Mouse (Mus musculus) MEL-GATA-1-ER (cell line): ENCODE results near the gene Gm10643.

Experiments
- DNase-seq: peaks from one replicate; pipeline ENCODE4 v3.0.0-alpha.2; 2012; ENCODE audit warnings: low read depth; ENCODE audit errors: extremely low read depth

Gene Gm10643

GRCm38 (mm10) chr8:84065037-84065436 is at the start of gene Gm10643:
TSS of gene Gm10643 (minus strand) at chr8:84065137.
- no peak for DNase-seq

- DNase-seq, result no peak
Measured at GRCm38 (mm10) chr8:84106216-84107040, 41.5 kb upstream of the Gm10643 start.

- no peak for DNase-seq
Measured at GRCm38 (mm10) chr8:84105676-84106075, 40.7 kb upstream of the Gm10643 start.

GRCm38 (mm10) chr8:84104697-84105609 is 40.0 kb upstream of the Gm10643 start, which contains the start of gene Dcaf15:
TSS of gene Dcaf15 (minus strand) at chr8:84104768.
- DNase-seq, result peak; percentile 99

- DNase-seq, result peak; percentile 13
Measured at GRCm38 (mm10) chr8:84104221-84104620, 39.3 kb upstream of the Gm10643 start.

GRCm38 (mm10) chr8:84103601-84104000 is 38.7 kb upstream of the Gm10643 start:
- no peak for DNase-seq

GRCm38 (mm10) chr8:84101476-84102270 is 36.7 kb upstream of the Gm10643 start:
- DNase-seq, result no peak

GRCm38 (mm10) chr8:84098376-84098775 is 33.4 kb upstream of the Gm10643 start:
- no peak for DNase-seq

- DNase-seq, result no peak
Measured at GRCm38 (mm10) chr8:84096061-84096460, 31.1 kb upstream of the Gm10643 start.

- DNase-seq, result no peak
Measured at GRCm38 (mm10) chr8:84090585-84090984, 25.6 kb upstream of the Gm10643 start.

- no peak for DNase-seq
Measured at GRCm38 (mm10) chr8:84089277-84089676, 24.3 kb upstream of the Gm10643 start.

- DNase-seq, result no peak
Measured at GRCm38 (mm10) chr8:84087821-84088220, 22.9 kb upstream of the Gm10643 start.

GRCm38 (mm10) chr8:84087156-84087555 is 22.2 kb upstream of the Gm10643 start:
- no peak for DNase-seq

- DNase-seq, result no peak
Measured at GRCm38 (mm10) chr8:84084341-84085115, 19.6 kb upstream of the Gm10643 start.

GRCm38 (mm10) chr8:84083829-84084241 is 18.9 kb upstream of the Gm10643 start:
- no peak for DNase-seq

GRCm38 (mm10) chr8:84079206-84079605 is 14.3 kb upstream of the Gm10643 start:
- DNase-seq, result no peak

- DNase-seq, result no peak
Measured at GRCm38 (mm10) chr8:84076849-84077248, 11.9 kb upstream of the Gm10643 start.

- DNase-seq, result no peak
Measured at GRCm38 (mm10) chr8:84076412-84076811, 11.5 kb upstream of the Gm10643 start.

GRCm38 (mm10) chr8:84073230-84073976 is 8.5 kb upstream of the Gm10643 start:
- no peak for DNase-seq

- DNase-seq, result no peak
Measured at GRCm38 (mm10) chr8:84072321-84072720, 7.4 kb upstream of the Gm10643 start.
